Mouse (Mus musculus) ES-E14 (cell line): ENCODE measurements around the gene Hspb8.

Source experiments
- CHD2 ChIP-seq: IDR thresholded peaks from 2 replicates; pipeline ENCODE4 v1.6.1; 2014; ENCODE audit warnings: mild to moderate bottlenecking, low read depth, low read length, inconsistent platforms
- MAFK ChIP-seq: IDR thresholded peaks from 2 replicates; pipeline ENCODE4 v1.6.1; 2014; ENCODE audit warnings: mild to moderate bottlenecking, low read depth, low read length, inconsistent platforms; ENCODE audit not compliant: insufficient read depth

DNA sequence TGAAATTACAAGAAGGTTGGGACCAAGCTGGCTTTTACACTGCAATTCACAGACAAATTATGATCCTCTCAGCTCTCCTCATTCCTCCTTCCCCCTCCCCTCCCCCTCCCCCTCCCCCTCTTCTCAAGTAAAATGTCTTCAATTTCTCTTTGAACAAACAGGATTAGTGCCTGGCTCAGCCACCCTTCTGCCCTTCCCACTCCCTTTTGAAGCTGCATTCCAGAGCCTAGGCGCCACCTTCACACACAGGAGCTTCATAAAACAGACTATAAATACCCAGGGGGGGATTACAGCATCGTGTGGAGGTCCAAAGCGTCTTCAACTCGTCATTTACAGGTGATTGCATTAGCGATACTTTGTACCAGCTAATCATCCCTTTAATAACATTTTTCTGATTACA, 6.5 kb downstream of the Hspb8 start:
- TF ChIP-seq MAFK (no peak), CHD2 (no peak)
